Mouse (Mus musculus): ENCODE data around the gene Dot1l.

- TF ChIP-seq POLR2A (IDR thresholded peaks at IDR 0.05; ENCODE audit: low read depth, low read length) (no peak), CTCF (conservative IDR thresholded peaks at IDR 0.05; ENCODE audit: insufficient read depth, insufficient read length, low read depth, low read length) (no peak)
These were observed 58.4 kb downstream of the Dot1l start, which contains the start of gene Jsrp1 for GRCm38 (mm10) chr10:80813366-80813765.

Measured in kidney, adult 2 months (tissue).